Comparison of ENCODE assay signal across 12 mouse cellular contexts in genomic region chr11:57004611-57005010, GRCm38 (mm10). TPM values are rescaled to one million over a fixed set of nuclear protein-coding genes. Genes with fewer than 3 reads are reported as not detected.
"Had no signal": no experiment of that assay in that cellular context is flagged by ENCODE, and none has a peak within 500 bp of the region (broad histone marks: within the 10 kb centered on the region; RNA-seq: fewer than 3 reads in every experiment).

No protein-coding gene starts in this region.

- DNase-seq: kidney, adult 2 months; kidney, postnatal 14 days; right cerebral cortex, adult 18-20 months; right cerebral cortex, postnatal 25 days had no signal

- H3K27ac ChIP-seq: kidney, embryonic 15.5 days; limb, embryonic 12.5 days; liver, embryonic 15.5 days; lung, embryonic 15.5 days; macrophage; midbrain, embryonic 12.5 days had no signal

- H3K36me3 ChIP-seq: kidney, embryonic 15.5 days; limb, embryonic 12.5 days; liver, embryonic 15.5 days; lung, embryonic 15.5 days; midbrain, embryonic 12.5 days had no signal

- H3K4me1 ChIP-seq: liver, embryonic 15.5 days; lung, embryonic 15.5 days; megakaryocyte, embryonic 14.5 days had no signal

- H3K9ac ChIP-seq: kidney, embryonic 15.5 days; limb, embryonic 12.5 days; liver, embryonic 15.5 days; lung, embryonic 15.5 days; midbrain, embryonic 12.5 days had no signal

- H3K4me3 ChIP-seq: kidney, embryonic 15.5 days; limb, embryonic 12.5 days; liver, embryonic 15.5 days; lung, embryonic 15.5 days; megakaryocyte, embryonic 14.5 days; midbrain, embryonic 12.5 days had no signal

- H3K27me3 ChIP-seq: kidney, embryonic 15.5 days; limb, embryonic 12.5 days; liver, embryonic 15.5 days; lung, embryonic 15.5 days; megakaryocyte, embryonic 14.5 days had no signal

- H3K4me2 ChIP-seq: kidney, embryonic 15.5 days; limb, embryonic 12.5 days; liver, embryonic 11.5 days; liver, embryonic 15.5 days; lung, embryonic 15.5 days; midbrain, embryonic 12.5 days had no signal

- H3K9me3 ChIP-seq: kidney, embryonic 15.5 days; limb, embryonic 12.5 days; liver, embryonic 15.5 days; lung, embryonic 15.5 days; megakaryocyte, embryonic 14.5 days; midbrain, embryonic 12.5 days had no signal

RNA-seq across cellular contexts. Expression of gene Gria1, which starts 6.6 kb away (rescaled TPM):
- polyA plus RNA-seq: macrophage had no signal
